Mouse (Mus musculus) layer of hippocampus, adult 18-20 months (tissue): ENCODE results near the gene Sptb. TPM values are rescaled to one million over a fixed set of nuclear protein-coding genes. Genes with fewer than 3 reads are reported as not detected.
A peak's percentile ranks its signal among the peaks of the same experiment; 100 is the strongest.

ENCODE experiments used
- DNase-seq, 2 experiments: peaks; one replicate each; pipeline ENCODE4 v3.0.0; 2022; ENCODE audit warnings: low spot score in 2 of 2
- total RNA-seq, 2 experiments: library from RNA; stranded (reverse); gene quantifications; 2 replicates each; pipeline ENCODE4 v1.2.3; 2021

The Sptb gene
- total RNA-seq, 2 experiments from 2014 or later: 138 to 141 TPM

DNA sequence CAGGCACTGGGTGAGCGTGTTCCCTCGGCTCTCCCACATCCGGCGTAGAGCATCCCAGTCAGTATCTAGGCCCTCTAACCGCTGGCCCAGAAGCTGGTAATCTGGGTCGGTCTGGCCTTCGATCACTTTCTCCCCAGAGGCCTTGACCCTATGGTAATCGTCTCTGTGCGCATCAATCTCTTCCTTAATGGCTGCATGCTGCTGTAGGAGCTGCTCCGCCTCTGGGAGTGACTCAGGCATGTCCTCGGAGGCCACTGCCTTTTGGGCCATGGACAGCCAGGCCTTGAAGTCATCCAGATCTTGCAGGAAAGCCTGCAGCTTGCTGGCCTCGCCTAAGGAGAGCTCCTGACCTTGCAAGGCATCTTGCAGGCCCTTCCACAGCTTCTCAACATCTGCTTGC is 97.7 kb downstream of the Sptb start:
- DNase-seq: no peak

DNA sequence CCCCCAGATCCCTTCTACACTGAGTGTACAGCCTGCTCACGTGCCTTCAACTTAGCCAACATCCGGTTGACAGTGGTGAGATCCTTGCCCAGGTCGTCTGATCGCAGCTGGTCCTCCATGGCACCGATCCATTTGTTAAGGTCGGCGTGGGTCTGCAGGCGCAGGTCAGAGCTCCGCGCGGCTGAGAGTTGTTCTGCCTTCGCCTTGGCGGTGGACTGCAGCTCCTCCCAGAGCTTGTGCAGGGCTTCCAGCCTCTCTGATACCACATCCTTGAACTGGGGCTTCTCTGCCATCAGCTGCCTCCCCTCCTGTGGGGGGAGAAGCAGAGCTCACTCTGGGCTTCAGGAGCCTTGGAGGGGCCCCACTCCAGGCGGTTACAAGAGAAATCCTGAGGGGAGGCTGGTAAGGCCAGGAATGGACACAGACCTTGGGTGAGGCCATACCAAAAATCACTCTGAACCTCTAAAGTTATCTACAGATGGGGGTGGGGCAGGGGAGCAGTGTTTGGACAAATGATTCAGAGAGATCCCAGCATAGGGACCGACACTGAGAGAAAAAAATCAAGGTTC is 101.3 kb downstream of the Sptb start:
- no peak for DNase-seq

DNA sequence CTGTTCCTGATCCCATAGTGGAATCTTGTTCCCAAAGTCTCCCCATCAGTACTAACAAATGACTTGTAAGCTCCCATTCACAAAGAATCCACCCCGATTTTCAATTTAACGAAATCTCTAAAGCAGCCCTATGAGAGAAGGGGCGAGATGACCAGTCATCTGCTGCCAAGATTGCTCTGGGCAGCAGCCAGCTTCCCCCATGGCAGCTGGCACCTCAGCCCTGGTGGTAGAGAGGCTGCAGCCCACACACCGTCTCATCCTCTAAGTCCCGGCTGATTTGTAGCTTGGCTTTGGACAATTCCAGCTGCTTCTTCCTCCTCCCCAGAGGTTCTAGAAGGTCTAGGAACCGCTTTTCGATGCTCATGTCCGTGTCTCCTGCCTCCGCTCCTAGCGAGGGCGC is 102.1 kb downstream of the Sptb start:
- DNase-seq: no peak

DNA sequence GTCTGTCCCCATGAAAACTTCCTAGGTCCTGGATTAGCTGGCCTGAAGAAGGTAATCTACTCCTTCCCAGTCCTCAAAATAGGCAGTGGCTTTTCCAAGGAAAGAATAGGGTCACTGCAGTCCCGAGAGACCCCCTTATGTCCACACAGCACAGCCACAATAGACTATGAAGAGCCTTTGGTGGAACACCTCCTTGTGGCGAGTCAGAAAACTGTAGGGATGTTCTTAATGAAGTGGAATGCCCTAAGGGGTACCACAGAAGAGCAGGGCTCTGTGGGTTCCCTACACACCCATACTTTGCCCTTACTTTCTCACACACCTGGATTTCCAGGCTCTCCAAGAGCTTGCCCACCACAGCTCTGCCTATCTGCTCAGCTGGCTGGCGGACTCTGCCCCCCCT is 104.5 kb downstream of the Sptb start:
- no peak for DNase-seq

DNA sequence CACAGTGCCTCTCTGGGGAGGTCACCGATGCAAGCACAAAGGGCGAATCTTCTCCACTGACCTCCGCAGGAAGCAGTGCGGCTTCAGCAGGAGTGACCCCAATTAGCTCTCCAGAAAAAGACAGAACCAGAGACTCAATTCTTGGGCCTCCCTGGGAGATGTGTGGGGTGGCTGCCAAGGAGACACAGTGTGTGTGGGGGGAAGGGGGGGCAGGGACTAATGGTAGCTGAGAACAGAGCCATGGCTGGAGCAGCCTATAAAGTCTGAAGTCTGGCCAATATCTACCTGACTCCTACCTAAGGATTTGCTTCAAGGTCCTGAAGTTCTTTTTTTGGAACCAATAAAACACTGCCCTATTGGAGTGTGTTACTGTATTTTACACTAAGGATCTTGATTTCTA is 105.8 kb downstream of the Sptb start:
- no peak for DNase-seq

DNA sequence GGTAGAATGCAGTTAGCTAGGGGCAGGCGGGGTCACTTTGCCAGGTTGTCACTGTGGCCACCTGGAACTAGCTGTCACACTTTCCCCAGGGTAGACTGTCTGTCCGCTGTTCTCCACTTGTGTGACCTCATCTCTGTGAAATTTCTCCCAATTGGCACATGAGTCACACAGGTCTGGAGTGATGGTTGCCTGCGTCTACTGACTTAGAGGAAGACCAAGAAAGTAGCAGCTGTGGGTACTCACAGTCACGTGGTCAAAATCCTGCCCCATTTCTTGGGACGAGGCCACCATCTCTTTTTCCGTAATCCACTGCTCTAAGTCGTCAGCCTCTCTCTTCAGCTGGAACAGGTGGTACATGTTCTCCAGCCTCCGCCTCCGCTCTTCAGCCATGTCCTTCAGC is 106.6 kb downstream of the Sptb start:
- DNase-seq: no peak

DNA sequence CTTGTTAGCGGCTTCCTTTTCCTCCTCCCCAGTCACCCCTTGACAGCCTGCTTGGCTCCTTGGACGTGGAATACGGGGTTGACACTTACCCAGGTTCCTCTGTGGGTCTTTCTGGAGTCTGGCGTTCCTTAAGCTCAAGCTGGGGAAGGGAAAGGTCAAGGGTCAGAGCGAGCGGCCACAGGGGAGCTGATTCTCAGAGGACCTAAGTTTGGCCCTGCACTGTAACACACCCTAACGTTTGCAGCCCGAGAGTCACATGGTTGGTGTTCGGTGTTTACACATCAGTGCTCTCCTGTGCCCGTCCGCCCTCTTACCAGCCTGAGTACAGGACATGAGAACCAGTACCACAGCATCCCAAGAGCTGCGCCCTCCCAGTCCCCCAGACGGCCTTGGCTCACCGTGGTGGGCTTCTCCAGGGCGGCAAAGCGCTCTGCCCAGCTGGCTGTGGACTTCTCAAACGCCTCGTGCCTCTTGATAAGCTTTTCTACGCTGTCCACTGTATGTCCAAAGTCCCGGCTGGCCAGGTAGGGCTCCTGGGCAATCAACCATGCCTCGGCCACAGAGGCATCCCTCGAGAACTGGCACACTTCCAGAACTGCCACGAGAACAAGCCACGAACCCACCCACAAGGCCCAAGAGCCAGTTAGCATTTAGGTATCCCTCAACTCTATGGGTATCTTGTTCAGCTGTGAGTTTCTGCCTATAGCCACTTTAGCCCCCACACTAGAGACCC is 112.0 kb downstream of the Sptb start:
- no peak for DNase-seq

DNA sequence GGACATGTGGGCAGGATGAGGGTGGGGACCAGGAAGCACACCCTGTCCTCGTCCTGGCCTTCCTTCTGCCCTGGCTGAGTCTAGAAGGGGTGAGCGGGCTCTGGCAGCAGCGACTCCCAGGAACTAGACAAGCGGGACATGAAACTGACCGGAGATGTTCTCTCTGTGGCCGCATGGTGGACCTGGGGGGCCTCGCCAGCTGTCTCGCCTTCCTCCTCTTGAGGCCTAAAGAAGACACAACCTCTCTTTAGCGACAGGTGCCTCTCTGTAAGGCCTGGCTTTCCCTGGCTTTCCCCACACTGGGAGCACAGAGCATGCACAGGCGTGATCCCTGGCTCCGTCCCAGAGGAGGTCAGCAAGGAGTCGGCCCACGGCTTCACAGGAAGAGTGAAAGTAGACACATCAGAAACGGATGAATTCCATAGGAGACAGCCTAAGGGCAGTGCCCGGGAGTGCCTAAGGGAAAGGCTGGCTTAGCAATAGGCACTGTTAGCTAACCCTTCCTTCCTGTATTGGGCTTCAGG is 112.7 kb downstream of the Sptb start:
- no peak for DNase-seq

DNA sequence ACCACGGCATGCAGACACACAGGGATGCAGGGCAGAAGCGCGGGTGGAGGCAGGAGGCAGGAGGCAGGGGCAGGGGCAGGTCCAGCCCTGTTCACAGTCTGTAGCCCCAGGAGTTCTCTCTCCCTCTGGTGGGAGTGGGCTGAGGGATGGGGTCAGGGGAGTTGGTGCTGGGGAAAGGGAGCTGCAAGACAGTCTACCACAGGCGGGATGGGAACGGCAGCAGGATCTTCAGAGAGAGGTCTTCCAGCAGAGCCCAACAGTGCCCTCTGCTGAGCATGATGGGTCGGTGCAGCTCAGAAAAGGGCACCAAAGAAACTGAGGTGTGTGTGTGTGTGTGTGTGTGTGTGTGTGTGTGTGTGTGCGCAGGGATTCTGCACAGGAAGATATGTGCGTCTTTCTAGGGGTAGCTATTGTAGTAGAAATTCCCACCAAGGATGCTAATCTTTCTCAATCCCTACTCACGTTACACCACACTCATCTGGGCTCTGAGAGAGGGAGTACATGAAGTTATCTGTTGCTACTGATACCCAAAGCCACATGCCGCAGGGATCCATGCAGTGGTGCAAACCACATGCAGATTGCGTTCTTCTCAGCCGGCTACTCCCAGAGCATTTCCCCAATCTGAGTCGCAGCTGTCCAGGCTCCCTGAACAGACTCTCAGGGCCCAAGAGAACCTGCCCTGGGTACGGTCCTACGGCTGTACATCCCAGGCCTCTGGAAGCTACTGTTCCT is 113.9 kb downstream of the Sptb start:
- DNase-seq: peak; percentile 59 to 86

DNA sequence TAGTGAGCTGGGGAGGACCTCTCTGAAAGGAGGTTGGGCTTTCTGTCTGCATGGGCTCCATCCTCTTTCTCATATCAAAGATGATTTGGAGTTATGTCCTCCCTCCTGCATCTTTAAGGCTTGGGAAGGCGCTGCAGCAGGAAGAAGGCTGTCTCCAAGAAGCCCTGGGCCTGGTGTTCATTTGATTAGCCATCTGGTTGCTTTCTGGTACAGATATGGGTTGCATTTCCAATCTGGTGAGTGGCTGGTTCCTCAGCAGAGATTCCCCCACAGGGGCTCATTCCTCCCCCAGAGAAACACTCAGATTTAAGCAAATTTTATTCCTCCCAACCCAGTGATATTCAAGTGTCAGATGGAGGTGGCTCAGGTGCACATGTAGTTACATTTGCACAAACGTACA is 114.5 kb downstream of the Sptb start:
- DNase-seq: peak; percentile 75 to 80

DNA sequence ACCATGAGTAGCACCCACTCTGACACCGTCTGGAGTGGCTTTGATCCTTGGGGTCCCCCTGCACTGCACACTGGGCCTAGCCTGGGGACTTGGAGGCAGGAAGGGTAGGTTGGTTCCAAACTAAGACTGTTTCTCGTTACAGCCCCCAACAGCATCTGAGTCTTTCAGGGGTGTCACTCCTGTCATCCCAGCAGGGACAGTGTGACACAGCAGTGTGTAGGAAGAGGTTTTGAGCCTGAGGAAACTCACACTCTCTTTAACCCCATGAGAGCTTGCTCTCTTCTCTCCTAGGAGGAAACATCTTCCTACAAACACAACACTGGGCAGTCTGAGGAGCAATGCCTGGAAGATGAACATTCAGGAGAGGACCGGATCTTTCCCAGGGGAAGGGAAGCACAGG is 115.8 kb downstream of the Sptb start:
- DNase-seq: no peak

DNA sequence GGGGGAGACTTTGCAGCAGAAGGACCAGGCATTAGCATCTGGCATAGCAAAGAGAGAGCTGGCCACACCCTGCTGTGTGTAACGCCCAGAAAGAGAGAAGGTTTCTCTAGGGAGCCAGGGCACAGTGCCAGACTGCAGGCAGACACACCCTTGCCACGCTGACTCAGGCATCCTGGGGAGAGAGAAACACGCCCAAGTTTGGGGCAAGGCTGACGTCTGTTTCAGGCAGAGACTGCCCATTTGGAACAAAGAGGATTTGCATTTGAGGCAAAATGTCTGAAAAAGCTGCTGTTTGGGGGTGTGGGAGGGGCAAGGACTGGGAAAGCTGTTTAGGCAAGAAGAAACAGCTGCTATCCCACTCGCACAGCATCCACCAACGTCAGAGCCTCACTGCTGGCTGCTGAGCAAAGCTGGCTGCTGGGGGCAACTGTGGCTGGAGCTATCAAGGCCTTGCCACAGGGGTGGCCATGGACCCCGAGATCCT is 116.5 kb downstream of the Sptb start:
- DNase-seq: peak; percentile 73 to 74

DNA sequence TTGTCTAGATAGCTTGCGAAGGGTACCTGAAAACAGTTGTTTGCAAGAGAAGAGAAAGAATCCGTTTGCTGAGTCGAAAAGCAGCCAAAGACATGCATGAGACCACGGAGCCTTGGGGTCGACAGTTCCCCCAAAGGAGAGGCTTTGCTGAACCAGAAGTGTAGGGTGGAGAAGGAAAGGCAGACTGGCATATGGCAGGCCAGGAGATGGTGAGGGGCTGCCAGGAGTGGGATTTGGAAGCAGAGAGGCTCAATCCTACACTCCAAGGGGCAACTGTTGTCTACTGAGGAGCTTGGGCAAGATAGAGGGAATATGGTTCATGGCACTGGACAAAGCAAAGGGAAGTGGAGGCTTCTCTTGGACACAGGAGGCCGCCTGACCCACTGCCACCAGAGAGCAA is 117.1 kb downstream of the Sptb start:
- DNase-seq: no peak

DNA sequence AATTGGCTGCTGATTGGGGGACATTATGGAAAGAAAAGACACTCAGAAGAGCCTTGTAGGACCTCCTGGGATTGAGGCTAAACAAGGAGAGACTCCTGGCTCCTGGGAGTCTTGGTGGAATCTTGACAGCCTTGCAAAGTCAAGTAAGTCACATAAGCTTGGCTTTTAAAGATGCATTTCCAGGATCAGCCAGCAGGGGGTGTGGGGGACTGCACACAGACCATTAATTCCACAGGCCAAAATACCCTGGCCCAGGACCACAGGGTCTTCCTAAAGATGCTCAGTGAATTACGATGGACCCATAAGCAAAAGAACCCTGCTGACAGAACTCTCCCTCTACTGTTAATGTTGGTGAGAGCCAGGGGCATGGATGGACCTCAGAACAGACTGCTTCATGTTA is 118.1 kb downstream of the Sptb start:
- peak in 1 of 2 experiments; percentile 68 for DNase-seq

DNA sequence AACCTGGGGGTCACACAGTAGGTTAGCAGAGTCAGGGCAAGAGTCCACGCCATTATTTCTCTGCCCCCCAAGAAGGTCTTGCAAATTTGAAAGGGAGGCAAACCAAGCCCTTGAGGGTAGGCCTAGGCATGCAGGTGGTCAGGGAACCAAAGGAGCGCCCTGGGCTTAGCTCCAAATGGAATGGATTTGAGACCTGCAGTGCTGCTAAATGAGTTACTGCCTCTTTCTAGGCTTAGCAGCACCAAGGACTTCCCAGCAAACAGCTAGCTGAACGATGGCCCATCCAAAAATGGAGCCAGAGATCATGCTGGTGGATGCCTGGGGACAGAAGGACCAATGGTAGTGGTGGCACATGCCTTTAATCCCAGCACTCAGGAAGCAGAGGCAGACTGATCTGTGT is 119.3 kb downstream of the Sptb start:
- DNase-seq: no peak

DNA sequence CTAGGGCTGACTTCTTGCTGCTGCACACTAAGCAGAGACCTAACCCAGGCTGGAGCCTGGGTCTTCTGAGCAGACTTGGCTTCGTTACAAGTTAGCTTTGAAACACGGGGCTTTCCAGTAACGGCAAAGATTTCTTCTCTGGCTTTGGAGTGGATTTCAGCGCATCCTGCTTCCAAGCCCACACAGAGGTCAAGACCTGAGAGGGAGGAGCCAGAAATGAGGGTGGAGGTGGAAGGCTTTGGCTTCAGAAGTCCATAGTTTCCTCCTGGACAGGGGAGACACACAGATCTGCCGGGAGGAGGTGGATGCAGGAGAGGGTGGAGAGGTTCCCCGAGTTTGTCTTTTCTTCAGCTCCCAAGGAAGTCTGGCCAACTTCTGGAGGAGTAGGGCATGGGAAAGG is 120.8 kb downstream of the Sptb start:
- DNase-seq: no peak

DNA sequence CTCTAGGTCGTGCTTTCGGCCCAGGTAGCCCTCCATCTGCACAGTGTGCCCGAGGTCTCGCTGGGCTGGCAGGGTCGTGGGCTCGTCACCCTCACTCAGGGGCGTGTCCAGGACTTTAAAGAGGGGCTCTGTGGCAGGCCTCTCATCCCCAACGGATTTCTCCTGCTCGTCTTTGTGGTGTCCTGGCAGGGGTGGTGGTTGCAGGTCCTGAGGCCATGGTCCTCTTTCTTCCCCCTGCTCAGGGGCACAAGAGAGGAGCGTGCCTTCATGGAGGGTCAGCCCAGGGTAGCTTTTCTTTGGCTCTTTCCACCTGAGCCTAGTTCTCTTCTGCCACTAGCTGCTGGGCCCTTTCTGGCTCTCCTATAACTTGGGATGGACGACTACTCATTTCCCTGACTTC is 123.0 kb downstream of the Sptb start:
- DNase-seq: no peak

DNA sequence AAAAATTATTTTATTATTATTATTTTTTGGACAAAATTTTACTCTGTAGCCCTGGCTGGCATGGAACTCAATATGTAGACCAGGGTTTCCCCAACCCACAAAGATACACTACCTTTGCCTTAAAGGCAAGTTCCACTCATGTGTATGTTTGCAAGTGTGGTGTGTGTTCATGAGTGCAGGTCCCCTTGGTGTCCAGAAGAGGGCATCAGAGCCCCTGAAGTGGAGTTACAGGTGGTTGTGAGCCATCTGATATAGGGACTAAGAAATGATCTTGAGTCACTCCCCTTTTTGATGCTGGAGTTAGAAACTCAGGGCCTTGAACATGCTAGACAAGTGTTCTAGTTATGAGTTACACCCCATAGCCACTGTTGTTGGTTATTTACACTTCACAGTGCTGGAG is 125.3 kb downstream of the Sptb start:
- no peak for DNase-seq

DNA sequence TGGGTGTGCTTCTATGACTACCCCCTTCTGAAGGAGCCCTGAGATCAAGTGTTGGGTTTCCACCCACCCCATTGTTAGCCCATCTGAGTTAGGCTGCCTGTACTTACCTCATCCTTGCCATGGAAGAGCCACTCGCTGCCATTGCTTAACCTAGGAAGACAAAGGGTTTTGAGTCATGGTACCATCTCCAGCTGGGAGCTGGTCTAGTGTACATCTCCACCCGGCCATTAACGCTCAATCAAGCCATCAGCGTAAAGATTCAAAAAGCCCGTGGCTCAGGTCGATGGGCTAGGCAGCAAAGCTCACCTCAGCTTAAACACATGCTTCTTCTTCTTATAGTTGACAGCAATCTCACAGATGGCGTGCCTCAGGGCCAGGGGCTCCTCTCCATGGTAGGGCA is 126.9 kb downstream of the Sptb start:
- DNase-seq: no peak

DNA sequence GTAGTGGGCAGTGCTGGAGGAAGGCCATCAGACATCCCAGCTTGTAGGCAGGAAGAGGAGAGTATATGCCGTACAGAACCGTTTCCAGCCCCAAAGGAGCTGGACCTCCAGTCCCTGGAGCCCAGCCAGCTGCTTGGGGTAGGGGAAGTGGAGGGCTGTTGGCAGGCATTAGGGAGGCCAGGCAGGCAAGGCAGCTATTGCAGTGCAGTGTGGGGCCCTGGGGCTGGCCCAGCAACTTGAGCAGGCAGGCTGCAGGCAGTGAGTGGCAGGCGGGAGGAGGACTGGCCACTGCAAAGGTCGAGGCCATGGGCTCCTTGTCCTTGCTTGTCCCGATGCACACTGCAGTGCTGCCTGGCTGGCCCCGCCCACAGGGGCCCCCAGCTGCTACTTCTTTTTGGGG is 127.5 kb downstream of the Sptb start:
- DNase-seq: no peak

DNA sequence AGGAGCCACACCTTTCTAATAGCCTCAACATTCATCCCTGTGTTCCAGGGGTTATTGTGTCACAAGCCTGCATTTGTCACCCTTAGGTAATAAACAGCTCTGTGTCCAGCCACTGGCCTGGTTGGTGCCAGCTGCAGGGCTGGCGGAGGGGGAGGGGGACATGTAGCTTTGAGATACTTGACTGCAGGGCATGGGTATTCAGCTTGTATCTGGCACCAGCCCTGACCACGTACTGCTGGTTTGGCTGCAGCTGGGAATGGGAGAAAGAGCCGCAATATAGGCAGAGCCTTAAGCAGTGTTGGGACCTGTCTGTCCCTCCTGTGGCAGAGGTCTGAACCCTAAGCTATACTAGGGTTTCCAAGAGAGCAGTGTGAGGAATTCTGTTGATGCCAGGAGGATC is 128.2 kb downstream of the Sptb start:
- no peak for DNase-seq

DNA sequence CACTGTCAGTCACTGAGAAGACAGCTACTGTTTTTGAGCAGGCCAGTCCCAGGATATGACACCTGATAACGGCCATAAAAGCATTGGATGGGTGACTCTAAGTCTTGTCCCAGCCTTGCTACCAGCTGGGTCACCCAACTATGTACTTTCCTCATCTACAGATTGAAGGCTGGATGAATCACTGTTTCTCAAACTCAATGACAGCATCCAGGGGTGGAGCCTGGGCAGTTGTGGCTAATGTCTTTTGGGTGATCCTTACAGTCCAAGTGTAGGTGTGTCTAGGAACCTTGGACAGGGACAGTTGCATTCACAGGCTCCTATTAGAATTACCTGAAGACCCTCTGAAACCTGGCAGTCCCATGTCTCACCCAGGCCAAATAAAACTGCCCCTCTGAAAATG is 130.5 kb downstream of the Sptb start:
- no peak for DNase-seq
